Mouse (Mus musculus) layer of hippocampus, adult 9-10 months (tissue): Measurements from ENCODE around the gene Rps15.
A peak's percentile ranks its signal among the peaks of the same experiment; 100 is the strongest.

Experiments
- DNase-seq: peaks from one replicate; pipeline ENCODE4 v3.0.0; 2022; ENCODE audit warnings: low spot score

Rps15 gene

GRCm38 (mm10) chr10:80260642-80261584, 31.3 kb upstream of the Rps15 start, which contains the start of the genes Gamt and Dazap1:
Gamt (minus strand) TSS chr10:80261012.
Dazap1 (plus strand) TSS chr10:80261486.
- DNase-seq: peak; percentile 74

GRCm38 (mm10) chr10:80261585-80261968, 30.7 kb upstream of the Rps15 start:
- DNase-seq: peak; percentile 90

- no peak for DNase-seq
These were observed 30.1 kb upstream of the Rps15 start for GRCm38 (mm10) chr10:80262169-80262568.

- DNase-seq: no peak
These were observed 29.4 kb upstream of the Rps15 start for GRCm38 (mm10) chr10:80262776-80263365.

DNA sequence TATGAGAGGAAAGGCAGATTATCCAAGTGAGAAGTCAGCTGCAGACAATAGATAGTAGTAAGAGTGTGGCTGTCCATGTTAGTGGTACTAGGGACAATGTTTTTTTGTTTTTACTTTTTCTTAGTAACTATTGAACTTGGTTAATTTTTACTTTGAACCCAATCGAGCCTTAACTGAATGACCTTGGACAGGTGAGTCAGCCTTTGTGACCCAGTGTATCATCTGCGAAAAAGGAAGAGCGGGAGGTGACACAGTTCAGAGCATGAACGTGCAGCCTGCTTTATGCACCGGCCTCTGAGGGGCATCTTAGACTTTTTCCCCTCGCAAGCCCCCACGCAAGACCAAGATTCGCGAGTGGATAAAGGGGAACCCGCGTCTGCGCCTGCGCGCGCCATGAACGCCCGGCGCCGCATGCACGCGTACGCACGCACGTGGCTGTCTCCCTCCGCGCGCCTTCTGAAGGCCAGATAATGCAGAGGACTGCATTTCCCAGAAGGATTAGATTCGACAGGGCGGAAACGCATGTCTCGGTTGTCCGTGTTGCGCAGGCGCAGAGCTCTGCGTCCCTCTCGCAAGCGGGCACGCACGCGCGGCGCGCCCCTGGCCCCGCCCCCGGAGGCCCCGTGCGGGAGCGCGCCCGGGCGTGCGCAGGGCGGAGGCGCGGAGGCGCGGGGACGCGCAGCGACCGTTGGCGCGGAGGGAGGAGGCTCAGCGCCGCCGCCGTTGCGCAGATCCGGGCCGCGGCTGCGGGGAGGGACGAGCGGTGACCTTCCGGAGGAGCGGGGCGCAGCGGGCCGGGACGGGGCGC, 27.7 kb upstream of the Rps15 start:
- DNase-seq: peak; percentile 97

DNA sequence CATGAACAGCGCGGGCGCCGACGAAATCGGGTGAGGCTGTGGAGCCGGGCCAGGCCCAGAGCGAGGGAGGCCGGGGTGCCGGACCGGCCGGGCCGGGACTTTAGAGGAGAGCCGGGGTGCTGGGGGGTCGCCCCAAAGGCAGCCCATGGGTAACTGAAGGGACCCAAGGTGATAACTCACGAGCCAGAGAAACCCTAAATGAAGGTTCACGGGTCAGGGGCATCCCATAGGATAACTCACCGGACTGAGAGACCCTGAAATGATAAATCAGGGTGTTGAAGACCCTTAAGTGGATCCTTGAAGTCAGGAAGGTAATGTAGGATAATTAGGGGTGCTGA, 27.1 kb upstream of the Rps15 start:
- DNase-seq: no peak

DNA sequence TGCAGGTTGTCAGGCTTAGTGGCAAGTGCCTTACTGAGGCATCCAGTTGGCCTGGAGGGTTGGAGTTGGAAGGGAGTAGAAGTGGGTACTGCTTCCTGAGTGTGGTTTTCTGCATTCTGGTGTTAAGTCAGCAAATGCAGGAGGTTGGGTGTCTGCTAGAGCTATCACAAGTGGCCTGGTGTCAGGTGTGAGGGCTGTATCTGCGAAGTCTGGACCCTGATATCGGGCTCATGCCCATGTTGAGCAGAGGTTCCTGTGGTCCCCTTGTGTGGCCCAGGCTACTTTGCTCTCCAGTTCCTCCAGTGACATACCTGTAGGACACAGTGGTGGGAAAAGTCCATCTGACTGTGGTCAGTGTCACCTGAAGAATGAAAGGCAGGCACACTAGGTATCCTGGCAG, 22.2 kb upstream of the Rps15 start:
- no peak for DNase-seq

- DNase-seq: no peak
These were observed 21.5 kb upstream of the Rps15 start for GRCm38 (mm10) chr10:80270734-80271181.

GRCm38 (mm10) chr10:80271186-80271843, 20.9 kb upstream of the Rps15 start:
- DNase-seq: no peak

DNA sequence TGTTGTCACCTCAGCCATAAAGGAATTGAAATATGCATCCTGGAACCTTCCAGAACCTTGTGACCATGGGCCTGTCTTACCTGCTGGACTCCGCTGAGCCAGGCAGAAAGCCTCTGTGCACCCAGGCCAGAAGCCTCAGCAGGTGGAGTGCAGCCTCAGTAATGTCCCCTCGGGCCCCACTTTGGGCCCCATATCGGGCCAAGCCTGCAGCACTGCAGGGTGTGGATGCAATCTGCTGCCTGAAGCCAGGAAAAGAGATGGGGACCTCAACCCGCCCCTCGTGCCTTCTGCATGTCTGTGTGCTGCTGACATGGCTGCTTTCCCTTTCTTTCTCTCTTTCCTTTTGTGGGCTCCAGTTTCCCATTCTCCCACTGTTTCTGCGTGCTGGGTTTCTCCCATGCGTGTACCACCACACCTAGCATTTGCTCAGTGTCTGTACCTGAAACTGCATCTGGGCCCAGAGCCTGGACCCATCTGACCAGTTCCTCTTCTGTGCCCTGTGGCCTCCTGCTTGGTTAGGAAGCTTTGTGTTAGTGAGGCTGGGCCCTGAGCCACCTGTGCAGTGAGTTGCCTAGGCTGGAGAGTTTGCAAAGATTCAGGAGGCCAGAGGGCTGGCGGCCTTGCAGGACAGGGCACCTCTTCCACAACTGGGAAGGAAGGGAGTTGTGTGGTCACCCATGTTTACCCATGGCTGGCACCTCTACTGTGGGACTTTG, 20.2 kb upstream of the Rps15 start:
- no peak for DNase-seq

DNA sequence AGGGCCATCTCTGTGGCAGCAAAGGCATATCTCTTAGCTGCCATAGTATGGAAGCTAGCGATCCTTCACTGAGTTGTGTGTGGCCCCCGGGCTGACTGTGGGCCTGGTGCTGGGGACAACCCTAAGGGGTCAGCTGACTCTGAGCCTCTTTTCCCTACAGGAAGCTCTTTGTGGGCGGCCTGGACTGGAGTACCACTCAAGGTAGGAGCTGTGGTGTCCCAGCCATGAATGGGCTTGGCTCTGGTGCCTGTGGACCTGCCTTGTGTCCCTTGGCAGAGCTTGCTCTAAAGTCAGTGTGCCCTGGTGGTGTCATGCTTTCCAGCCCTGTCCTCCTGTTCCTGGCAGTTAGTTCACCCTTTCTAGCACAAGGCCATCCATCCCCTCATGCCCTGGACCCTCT, 18.4 kb upstream of the Rps15 start:
- no peak for DNase-seq

DNA sequence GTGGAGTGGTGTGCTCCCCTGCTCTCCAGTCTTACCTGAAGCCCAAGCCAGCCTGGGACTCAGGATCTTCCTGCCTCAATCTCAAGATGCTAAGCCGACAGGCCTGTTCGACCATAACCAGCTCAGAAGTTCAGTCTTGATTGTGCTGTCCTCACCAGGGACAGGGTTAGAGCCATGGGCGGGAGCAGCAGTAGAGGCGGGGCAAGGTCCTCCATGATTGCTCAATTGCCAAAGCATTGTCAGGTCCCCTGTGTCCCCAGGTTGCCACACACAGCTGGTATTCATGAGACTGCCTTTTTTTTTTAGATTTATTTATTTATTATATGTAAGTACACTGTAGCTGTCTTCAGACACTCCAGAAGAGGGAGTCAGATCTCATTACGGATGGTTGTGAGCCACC, 16.0 kb upstream of the Rps15 start:
- DNase-seq: no peak

DNA sequence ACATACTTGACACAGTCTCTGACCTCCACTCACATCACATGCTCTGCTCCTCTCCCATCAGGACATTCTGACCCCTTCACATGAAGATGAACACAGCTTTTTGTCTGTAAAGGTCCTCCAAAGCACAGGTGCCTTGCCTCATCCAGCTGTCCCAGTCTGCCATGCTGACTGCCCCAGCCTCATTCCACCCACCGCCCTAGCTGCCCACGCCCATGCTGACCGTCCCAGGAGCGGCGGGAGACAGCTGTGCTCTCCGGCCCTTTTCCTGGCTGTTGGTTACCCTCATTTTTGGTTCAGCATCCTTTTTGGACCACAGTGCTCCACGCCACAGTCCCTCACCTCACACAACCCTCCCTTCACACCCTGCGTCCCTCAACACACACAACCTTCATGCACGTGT, 13.9 kb upstream of the Rps15 start:
- DNase-seq: no peak

DNA sequence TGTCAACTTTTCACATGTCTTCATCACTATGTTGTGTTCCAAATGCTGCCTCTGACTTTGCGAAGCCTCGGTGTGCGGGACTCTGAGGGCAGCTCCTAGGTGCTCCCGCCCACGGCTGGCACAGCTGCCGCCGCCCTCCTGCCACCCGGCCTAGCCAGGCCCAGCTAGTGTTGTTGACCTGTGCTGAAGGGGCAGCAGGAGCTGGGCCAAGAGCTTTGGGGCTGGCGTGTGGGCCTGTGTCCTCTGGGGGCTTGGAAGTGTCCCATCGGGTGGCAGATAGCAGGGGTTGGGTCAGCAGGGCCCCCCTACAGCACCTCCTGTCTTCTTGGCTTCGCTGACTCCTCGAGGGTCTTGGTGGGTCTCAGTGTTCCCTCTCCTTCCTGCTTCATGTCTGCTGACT, 13.0 kb upstream of the Rps15 start:
- no peak for DNase-seq

DNA sequence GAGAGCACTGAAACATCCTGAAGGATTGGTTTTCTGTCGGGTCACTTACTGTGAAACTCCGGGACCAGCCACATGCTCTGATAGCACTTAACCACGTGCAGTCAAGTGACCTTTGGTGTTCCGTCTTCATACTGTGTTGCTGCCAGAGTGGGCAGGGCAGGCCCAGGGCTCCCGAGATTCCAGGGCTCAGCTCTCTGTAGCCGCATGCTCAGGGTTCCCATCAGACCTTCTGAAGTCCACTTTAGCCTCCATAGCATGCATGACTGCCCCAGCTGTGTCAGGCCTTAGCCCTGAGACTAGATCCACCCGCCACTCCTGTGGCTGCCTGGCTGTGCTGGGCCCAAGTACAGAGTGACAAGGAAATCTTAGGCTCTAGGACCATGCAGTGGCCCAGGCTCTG, 10.9 kb upstream of the Rps15 start:
- DNase-seq: no peak

DNA sequence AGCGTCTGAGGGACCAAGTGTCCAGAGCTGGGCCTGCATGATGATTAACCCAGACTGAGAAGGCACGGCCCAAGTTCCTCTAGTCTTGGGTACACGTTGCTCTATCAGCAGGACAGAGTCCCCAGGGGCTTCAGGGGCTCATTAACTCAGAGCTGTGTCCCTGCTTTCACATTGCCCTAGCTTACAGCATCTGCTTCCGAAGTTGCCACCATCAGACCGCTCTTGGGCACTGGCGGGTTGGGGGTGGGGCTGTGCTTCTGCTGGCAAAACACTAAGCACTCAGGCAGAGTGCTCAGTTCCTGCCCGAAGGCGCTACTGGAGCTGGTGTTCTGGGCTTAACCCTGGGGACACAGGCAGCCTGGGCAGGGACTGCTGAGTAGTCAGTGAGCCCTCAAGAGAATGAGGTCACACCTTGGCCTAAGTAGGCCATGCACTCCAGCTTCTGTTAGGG, 10.3 kb upstream of the Rps15 start:
- DNase-seq: no peak

DNA sequence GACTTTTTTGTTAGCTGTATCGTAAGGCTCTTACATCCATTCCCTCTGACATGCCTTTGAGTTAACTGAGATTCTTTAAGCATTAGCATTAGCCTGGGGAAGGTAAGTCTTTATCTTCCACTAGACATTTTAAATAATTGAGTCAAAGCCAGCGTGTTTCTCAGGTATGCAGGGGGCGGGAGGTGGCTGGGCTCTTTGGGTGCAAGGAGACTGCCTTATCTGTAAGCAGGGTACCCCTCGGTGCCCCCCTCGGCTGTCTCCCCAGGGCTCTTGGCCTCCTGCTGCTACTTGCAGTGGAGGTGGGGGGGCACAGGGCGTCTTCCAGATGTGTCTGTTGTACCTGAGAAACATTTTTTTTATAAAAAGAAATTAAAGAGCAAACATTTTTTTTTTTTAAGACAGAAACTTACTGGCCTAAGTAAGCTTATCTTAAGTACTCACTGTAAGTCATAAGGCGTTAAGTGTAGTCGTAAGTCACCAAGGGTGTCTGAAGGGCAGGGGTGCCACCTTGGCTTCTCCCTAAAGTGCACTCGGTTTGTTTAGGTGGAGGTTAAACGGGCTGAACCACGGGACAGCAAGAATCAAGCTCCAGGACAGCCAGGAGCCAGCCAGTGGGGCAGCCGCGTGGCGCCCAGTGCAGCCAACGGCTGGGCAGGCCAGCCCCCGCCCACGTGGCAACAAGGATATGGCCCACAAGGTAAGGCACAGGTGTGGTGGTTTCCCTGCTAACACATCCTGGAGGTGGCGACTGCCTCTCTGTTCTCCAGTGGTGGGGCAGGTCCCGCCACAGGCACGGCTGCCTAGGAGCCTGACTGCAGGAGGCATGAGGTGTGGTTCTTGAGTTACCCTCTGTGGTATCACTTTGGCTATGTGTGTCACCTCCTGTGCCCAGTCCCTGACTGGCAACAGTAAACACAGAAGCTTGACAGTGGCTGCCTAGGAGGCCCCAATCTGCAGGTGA, 9.5 kb upstream of the Rps15 start:
- no peak for DNase-seq

DNA sequence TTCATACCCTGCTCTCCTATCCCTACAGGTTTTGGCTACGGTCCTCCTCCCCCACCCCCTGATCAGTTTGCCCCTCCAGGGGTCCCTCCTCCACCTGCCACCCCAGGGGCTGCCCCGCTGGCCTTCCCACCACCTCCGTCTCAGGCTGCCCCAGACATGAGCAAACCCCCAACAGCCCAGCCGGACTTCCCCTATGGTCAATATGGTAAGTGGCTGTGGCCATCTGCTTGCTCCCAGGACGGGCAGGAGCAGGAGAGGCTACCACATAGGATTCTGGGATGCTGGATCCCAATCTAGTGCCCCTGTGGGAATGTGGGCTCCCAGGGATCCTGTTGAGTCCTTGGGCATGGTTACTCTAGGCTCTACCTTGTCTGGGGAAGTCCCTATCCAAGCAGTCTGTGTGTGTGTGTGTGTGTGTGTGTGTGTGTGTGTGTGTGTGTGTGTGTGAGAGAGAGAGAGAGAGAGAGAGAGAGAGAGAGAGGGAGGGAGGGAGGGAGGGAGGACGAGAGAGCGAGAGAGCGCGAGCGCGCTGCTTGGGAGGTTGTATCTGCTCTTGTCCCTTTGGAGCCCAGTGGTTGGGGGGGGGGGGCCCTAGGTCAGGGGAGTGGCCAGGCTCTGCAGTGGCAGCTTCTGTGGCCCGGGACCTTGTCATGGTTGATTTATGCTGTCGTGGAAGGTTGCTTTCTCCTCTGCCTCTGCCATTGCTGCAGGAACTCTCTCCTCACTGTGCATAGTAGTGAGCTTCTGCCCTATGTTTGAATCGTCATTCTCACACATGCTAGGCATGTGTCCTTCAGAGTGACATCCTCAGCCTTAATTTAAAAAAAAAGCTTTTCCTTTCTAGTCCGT, 6.8 kb upstream of the Rps15 start:
- DNase-seq: no peak

DNA sequence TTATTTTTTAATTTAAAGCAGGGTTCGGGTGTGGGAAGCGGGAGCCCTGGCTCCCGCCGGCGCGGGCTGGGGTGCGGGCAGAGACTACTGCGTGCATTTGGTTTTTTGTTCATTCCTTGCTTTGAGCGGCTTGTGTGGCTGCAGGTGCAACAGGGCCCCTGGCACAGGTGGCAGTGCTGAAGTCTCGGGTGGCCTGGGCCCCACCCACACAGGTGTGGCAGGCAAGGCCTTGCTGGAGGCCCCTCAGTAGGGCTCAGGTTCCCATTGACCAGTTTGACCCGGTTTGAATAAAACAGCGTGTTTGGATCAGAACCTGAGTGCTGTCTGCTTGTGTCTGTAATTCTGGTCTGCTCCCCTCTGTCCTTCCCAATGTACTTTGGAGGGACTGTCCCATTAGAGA, 4.2 kb upstream of the Rps15 start:
- no peak for DNase-seq
